ENCODE assay signal across 12 mouse cellular contexts in genomic region chr9:122083698-122084097, GRCm38 (mm10). TPM values are rescaled to one million over a fixed set of nuclear protein-coding genes. Genes with fewer than 3 reads are reported as not detected.
DNase-seq lines count a peak whose midpoint lies in the region; ATAC-seq and TF ChIP-seq lines count a peak whose summit lies in the region.
"Had no signal": no experiment of that assay in that cellular context is flagged by ENCODE, and none has a peak within 500 bp of the region (broad histone marks: within the 10 kb centered on the region; RNA-seq: fewer than 3 reads in every experiment).

No protein-coding gene starts in this region.

- H3K9me3 ChIP-seq in lung, embryonic 16.5 days (ENCODE audit: control insufficient read depth, low read length), result no peaks in the 10 kb centered on the region
- H3K9me3 ChIP-seq in stomach, embryonic 15.5 days, result no peaks in the 10 kb centered on the region
- H3K9me3 ChIP-seq: embryonic facial prominence, embryonic 12.5 days; forebrain, embryonic 13.5 days; liver, embryonic 13.5 days had no signal

- H3K9ac ChIP-seq in lung, embryonic 16.5 days (ENCODE audit: low read length), result no peak overlapping the region
- H3K9ac ChIP-seq in stomach, embryonic 15.5 days, result no peak overlapping the region
- H3K9ac ChIP-seq: embryonic facial prominence, embryonic 12.5 days; forebrain, embryonic 13.5 days; liver, embryonic 13.5 days had no signal

- peak overlapping the region; percentile 85 for H3K27ac ChIP-seq in gastrocnemius, adult 2 months
- H3K27ac ChIP-seq in kidney, adult 2 months (ENCODE audit: insufficient read depth, low read depth, low read length), result peak overlapping the region; percentile 81
- H3K27ac ChIP-seq in lung, embryonic 16.5 days (ENCODE audit: low read length), result peak overlapping the region; percentile 97
- peak overlapping the region; percentile 75; the same call in 1 of the 2 replicates for H3K27ac ChIP-seq in stomach, embryonic 15.5 days
- H3K27ac ChIP-seq: forebrain, embryonic 13.5 days; liver, embryonic 13.5 days had no signal

- no peaks in the 10 kb centered on the region for H3K27me3 ChIP-seq in kidney, adult 2 months (replicated peaks; ENCODE audit: control insufficient read depth, insufficient read depth, low read length)
- no peaks in the 10 kb centered on the region for H3K27me3 ChIP-seq in lung, embryonic 16.5 days (ENCODE audit: control insufficient read depth, insufficient read depth, low read depth, low read length)
- H3K27me3 ChIP-seq in stomach, embryonic 15.5 days (replicated peaks), result no peaks in the 10 kb centered on the region
- H3K27me3 ChIP-seq: embryonic facial prominence, embryonic 12.5 days; forebrain, embryonic 13.5 days; liver, embryonic 13.5 days had no signal

- no peak for ATAC-seq in lung, embryonic 16.5 days (ENCODE audit: low read depth)
- ATAC-seq in stomach, embryonic 15.5 days (ENCODE audit: insufficient read depth, low FRiP score, low read depth), result no peak
- ATAC-seq: forebrain, embryonic 13.5 days had no signal

- no peak for TF ChIP-seq CTCF in gastrocnemius, adult 2 months (IDR thresholded peaks at IDR 0.05)
- no peak for TF ChIP-seq CTCF in kidney, adult 2 months (conservative IDR thresholded peaks at IDR 0.05; ENCODE audit: insufficient read depth, insufficient read length, low read depth, low read length)

- TF ChIP-seq POLR2A in kidney, adult 2 months (IDR thresholded peaks at IDR 0.05; ENCODE audit: low read depth, low read length), result no peak

- DNase-seq in gastrocnemius, adult 2 months, result no peak
- DNase-seq in gastrocnemius, postnatal 14 days, result no peak
- DNase-seq in kidney, adult 2 months, result no peak
- no peak for DNase-seq in kidney, postnatal 10 days
- no peak for DNase-seq in lung, postnatal 10 days
- no peak for DNase-seq in right cerebral cortex, adult 18-20 months
- DNase-seq: cerebellum, postnatal 36 days; liver, embryonic 13.5 days had no signal

- no peaks in the 10 kb centered on the region for H3K36me3 ChIP-seq in kidney, adult 2 months (ENCODE audit: control insufficient read depth, insufficient read depth, low read length)
- H3K36me3 ChIP-seq in lung, embryonic 16.5 days (ENCODE audit: control insufficient read depth, insufficient read depth, low read length), result no peaks in the 10 kb centered on the region
- H3K36me3 ChIP-seq in stomach, embryonic 15.5 days, result no peaks in the 10 kb centered on the region
- H3K36me3 ChIP-seq: embryonic facial prominence, embryonic 12.5 days; liver, embryonic 13.5 days had no signal

- H3K4me3 ChIP-seq in gastrocnemius, adult 2 months, result no peak overlapping the region
- H3K4me3 ChIP-seq in kidney, adult 2 months (ENCODE audit: insufficient read depth, low read depth, low read length), result no peak overlapping the region
- no peak overlapping the region for H3K4me3 ChIP-seq in lung, embryonic 16.5 days (ENCODE audit: low read length)
- H3K4me3 ChIP-seq in stomach, embryonic 15.5 days (replicated peaks), result no peak overlapping the region
- H3K4me3 ChIP-seq: embryonic facial prominence, embryonic 12.5 days; forebrain, embryonic 13.5 days; liver, embryonic 13.5 days had no signal

- H3K4me1 ChIP-seq in kidney, adult 2 months (ENCODE audit: control insufficient read depth, insufficient read depth, low read length), result peaks cover 12% of the 10 kb centered on the region
- peaks cover 30% of the 10 kb centered on the region for H3K4me1 ChIP-seq in lung, embryonic 16.5 days (replicated peaks; ENCODE audit: control insufficient read depth, insufficient read depth, low read length)
- peaks cover 8% of the 10 kb centered on the region; the same call in 1 of the 2 replicates for H3K4me1 ChIP-seq in stomach, embryonic 15.5 days
- H3K4me1 ChIP-seq: embryonic facial prominence, embryonic 12.5 days; liver, embryonic 13.5 days had no signal

- intact Hi-C loops in gastrocnemius, adult 2 months (cut with DNase I), result loop anchor here (2.0 kb wide), 2 partner anchors 19 to 25 kb away; no protein-coding TSS in a partner anchor
- intact Hi-C loops in gastrocnemius, postnatal 14 days (cut with DNase I; ENCODE audit: low total_unique reads), result no loop called here

- no peak overlapping the region for H3K4me2 ChIP-seq in lung, embryonic 16.5 days (ENCODE audit: low read depth, low read length)
- H3K4me2 ChIP-seq in stomach, embryonic 15.5 days, result no peak overlapping the region
- H3K4me2 ChIP-seq: embryonic facial prominence, embryonic 12.5 days; forebrain, embryonic 13.5 days; liver, embryonic 13.5 days had no signal

- WGBS in kidney, adult 2 months, result 71% methylated on average over 4 of the region's 4 CpGs
- WGBS in lung, embryonic 16.5 days, result 59% methylated on average over 4 of the region's 4 CpGs
- 72% methylated on average over 4 of the region's 4 CpGs for WGBS in stomach, embryonic 15.5 days

RNA-seq across cellular contexts. Expression of gene Snrk, which starts 33.4 kb away (rescaled TPM):
- 10 to 100 TPM; 55.2 to 80.0 TPM for total RNA-seq in gastrocnemius, adult 2 months (2021)
- total RNA-seq in gastrocnemius, postnatal 14 days (2021), result 10 to 100 TPM; 53.5 to 93.5 TPM
- 49.0 and 58.9 TPM in 2 replicates for polyA plus RNA-seq in kidney, adult 2 months (2012; rRNA removed)
- 93.3 and 96.3 TPM in 2 replicates for polyA plus RNA-seq in lung, embryonic 16.5 days (2015; fragmentation: Nextera tagmentation; extraction: Ambion mirVana)
- 54.2 and 56.1 TPM in 2 replicates for polyA plus RNA-seq in stomach, embryonic 15.5 days (2015; fragmentation: Nextera tagmentation; extraction: Ambion mirVana)
